Mouse (Mus musculus): Measurements from ENCODE around the gene Phactr2. TPM values are rescaled to one million over a fixed set of nuclear protein-coding genes. Genes with fewer than 3 reads are reported as not detected.

Phactr2 gene
- polyA plus RNA-seq, 1 experiment from 2014 or later, result 6.7 TPM

- H3K9ac ChIP-seq (ENCODE audit: low read depth, low read length), result no peak overlapping the region
- H3K27me3 ChIP-seq (replicated peaks; ENCODE audit: control insufficient read depth, insufficient read depth, low read length), result no peaks in the 10 kb centered on the region
- no peak overlapping the region for H3K4me3 ChIP-seq (ENCODE audit: low read length)
- no peak overlapping the region for H3K4me2 ChIP-seq (ENCODE audit: low read length)
- H3K4me1 ChIP-seq (ENCODE audit: control insufficient read depth, insufficient read depth, low read depth, low read length), result no peaks in the 10 kb centered on the region
- peak; percentile 30; the same call in 1 of the 2 replicates for ATAC-seq
- WGBS, result 32% methylated on average over 9 of the region's 9 CpGs
- no peak overlapping the region for H3K27ac ChIP-seq (ENCODE audit: low read depth, low read length)
- no peaks in the 10 kb centered on the region for H3K36me3 ChIP-seq (ENCODE audit: control insufficient read depth, insufficient read depth, low read length)
- no peaks in the 10 kb centered on the region for H3K9me3 ChIP-seq (ENCODE audit: control insufficient read depth, low read length)
Observed at GRCm38 (mm10) chr10:13232443-13233142, 241.6 kb downstream of the Phactr2 start.

GRCm38 (mm10) chr10:13230716-13231115 is 243.5 kb downstream of the Phactr2 start:
- H3K4me3 ChIP-seq (ENCODE audit: low read length), result no peak overlapping the region
- H3K9ac ChIP-seq (ENCODE audit: low read depth, low read length), result no peak overlapping the region
- no peaks in the 10 kb centered on the region for H3K4me1 ChIP-seq (ENCODE audit: control insufficient read depth, insufficient read depth, low read depth, low read length)
- H3K27ac ChIP-seq (ENCODE audit: low read depth, low read length), result no peak overlapping the region
- no peak overlapping the region for H3K4me2 ChIP-seq (ENCODE audit: low read length)
- H3K36me3 ChIP-seq (ENCODE audit: control insufficient read depth, insufficient read depth, low read length), result no peaks in the 10 kb centered on the region
- WGBS, result 90% methylated on average over 7 of the region's 7 CpGs
- no peak for ATAC-seq
- H3K27me3 ChIP-seq (replicated peaks; ENCODE audit: control insufficient read depth, insufficient read depth, low read length), result no peaks in the 10 kb centered on the region
- H3K9me3 ChIP-seq (ENCODE audit: control insufficient read depth, low read length), result no peaks in the 10 kb centered on the region

GRCm38 (mm10) chr10:13225377-13226063 is 248.7 kb downstream of the Phactr2 start:
- 89% methylated on average over 7 of the region's 7 CpGs for WGBS
- no peak overlapping the region for H3K4me3 ChIP-seq (ENCODE audit: low read length)
- ATAC-seq, result no peak
- no peak overlapping the region for H3K9ac ChIP-seq (ENCODE audit: low read depth, low read length)
- H3K4me2 ChIP-seq (ENCODE audit: low read length), result no peak overlapping the region
- H3K27me3 ChIP-seq (replicated peaks; ENCODE audit: control insufficient read depth, insufficient read depth, low read length), result no peaks in the 10 kb centered on the region
- no peaks in the 10 kb centered on the region for H3K9me3 ChIP-seq (ENCODE audit: control insufficient read depth, low read length)
- H3K27ac ChIP-seq (ENCODE audit: low read depth, low read length), result no peak overlapping the region
- 0 out of 2 replicates have a peak, but pooled peaks cover 2% of the 10 kb centered on the region for H3K36me3 ChIP-seq (ENCODE audit: control insufficient read depth, insufficient read depth, low read length)
- H3K4me1 ChIP-seq (ENCODE audit: control insufficient read depth, insufficient read depth, low read depth, low read length), result no peaks in the 10 kb centered on the region

- ATAC-seq, result no peak
- 90% methylated on average over 3 of the region's 3 CpGs for WGBS
- Histone ChIP-seq H3K9me3 (ENCODE audit: control insufficient read depth, low read length) (no peaks in the 10 kb centered on the region), H3K4me3 (ENCODE audit: low read length) (no peak overlapping the region), H3K4me1 (ENCODE audit: control insufficient read depth, insufficient read depth, low read depth, low read length) (no peaks in the 10 kb centered on the region), H3K27me3 (replicated peaks; ENCODE audit: control insufficient read depth, insufficient read depth, low read length) (no peaks in the 10 kb centered on the region), H3K36me3 (ENCODE audit: control insufficient read depth, insufficient read depth, low read length) (0 out of 2 replicates have a peak, but pooled peaks cover 2% of the 10 kb centered on the region), H3K27ac (ENCODE audit: low read depth, low read length) (no peak overlapping the region), H3K9ac (ENCODE audit: low read depth, low read length) (no peak overlapping the region), H3K4me2 (ENCODE audit: low read length) (no peak overlapping the region)
Observed at GRCm38 (mm10) chr10:13222135-13222534, 252.1 kb downstream of the Phactr2 start.

GRCm38 (mm10) chr10:13220061-13220460 is 254.2 kb downstream of the Phactr2 start:
- Histone ChIP-seq H3K4me3 (ENCODE audit: low read length) (no peak overlapping the region), H3K4me2 (ENCODE audit: low read length) (no peak overlapping the region), H3K27me3 (replicated peaks; ENCODE audit: control insufficient read depth, insufficient read depth, low read length) (no peaks in the 10 kb centered on the region), H3K9ac (ENCODE audit: low read depth, low read length) (no peak overlapping the region), H3K9me3 (ENCODE audit: control insufficient read depth, low read length) (no peaks in the 10 kb centered on the region), H3K27ac (ENCODE audit: low read depth, low read length) (no peak overlapping the region), H3K36me3 (ENCODE audit: control insufficient read depth, insufficient read depth, low read length) (0 out of 2 replicates have a peak, but pooled peaks cover 2% of the 10 kb centered on the region), H3K4me1 (ENCODE audit: control insufficient read depth, insufficient read depth, low read depth, low read length) (no peaks in the 10 kb centered on the region)
- WGBS, result 64% methylated on average over 1 of the region's 1 CpGs
- ATAC-seq, result no peak

- Histone ChIP-seq H3K4me1 (ENCODE audit: control insufficient read depth, insufficient read depth, low read depth, low read length) (no peaks in the 10 kb centered on the region), H3K9me3 (ENCODE audit: control insufficient read depth, low read length) (no peaks in the 10 kb centered on the region), H3K9ac (ENCODE audit: low read depth, low read length) (no peak overlapping the region), H3K4me3 (ENCODE audit: low read length) (no peak overlapping the region), H3K4me2 (ENCODE audit: low read length) (no peak overlapping the region), H3K36me3 (ENCODE audit: control insufficient read depth, insufficient read depth, low read length) (no peaks in the 10 kb centered on the region), H3K27me3 (replicated peaks; ENCODE audit: control insufficient read depth, insufficient read depth, low read length) (no peaks in the 10 kb centered on the region), H3K27ac (ENCODE audit: low read depth, low read length) (no peak overlapping the region)
- ATAC-seq, result no peak
- WGBS, result 81% methylated on average over 12 of the region's 12 CpGs
Observed at GRCm38 (mm10) chr10:13213956-13214355, 260.3 kb downstream of the Phactr2 start.

- Histone ChIP-seq H3K27ac (ENCODE audit: low read depth, low read length) (no peak overlapping the region), H3K36me3 (ENCODE audit: control insufficient read depth, insufficient read depth, low read length) (no peaks in the 10 kb centered on the region), H3K9ac (ENCODE audit: low read depth, low read length) (no peak overlapping the region), H3K27me3 (replicated peaks; ENCODE audit: control insufficient read depth, insufficient read depth, low read length) (no peaks in the 10 kb centered on the region), H3K4me2 (ENCODE audit: low read length) (no peak overlapping the region), H3K9me3 (ENCODE audit: control insufficient read depth, low read length) (no peaks in the 10 kb centered on the region), H3K4me1 (ENCODE audit: control insufficient read depth, insufficient read depth, low read depth, low read length) (no peaks in the 10 kb centered on the region), H3K4me3 (ENCODE audit: low read length) (no peak overlapping the region)
- 88% methylated on average over 6 of the region's 6 CpGs for WGBS
- no peak for ATAC-seq
Observed at GRCm38 (mm10) chr10:13212829-13213228, 261.4 kb downstream of the Phactr2 start.

- Histone ChIP-seq H3K4me3 (ENCODE audit: low read length) (no peak overlapping the region), H3K27ac (ENCODE audit: low read depth, low read length) (no peak overlapping the region), H3K27me3 (replicated peaks; ENCODE audit: control insufficient read depth, insufficient read depth, low read length) (no peaks in the 10 kb centered on the region), H3K9me3 (ENCODE audit: control insufficient read depth, low read length) (no peaks in the 10 kb centered on the region), H3K36me3 (ENCODE audit: control insufficient read depth, insufficient read depth, low read length) (no peaks in the 10 kb centered on the region), H3K4me2 (ENCODE audit: low read length) (no peak overlapping the region), H3K4me1 (ENCODE audit: control insufficient read depth, insufficient read depth, low read depth, low read length) (no peaks in the 10 kb centered on the region), H3K9ac (ENCODE audit: low read depth, low read length) (no peak overlapping the region)
- no peak for ATAC-seq
- 74% methylated on average over 9 of the region's 9 CpGs for WGBS
Observed at GRCm38 (mm10) chr10:13212326-13212725, 261.9 kb downstream of the Phactr2 start.

GRCm38 (mm10) chr10:13209930-13210637 is 264.1 kb downstream of the Phactr2 start:
- Histone ChIP-seq H3K4me2 (ENCODE audit: low read length) (no peak overlapping the region), H3K27ac (ENCODE audit: low read depth, low read length) (no peak overlapping the region), H3K9ac (ENCODE audit: low read depth, low read length) (no peak overlapping the region), H3K27me3 (replicated peaks; ENCODE audit: control insufficient read depth, insufficient read depth, low read length) (no peaks in the 10 kb centered on the region), H3K4me3 (ENCODE audit: low read length) (no peak overlapping the region), H3K9me3 (ENCODE audit: control insufficient read depth, low read length) (no peaks in the 10 kb centered on the region), H3K36me3 (ENCODE audit: control insufficient read depth, insufficient read depth, low read length) (no peaks in the 10 kb centered on the region), H3K4me1 (ENCODE audit: control insufficient read depth, insufficient read depth, low read depth, low read length) (no peaks in the 10 kb centered on the region)
- 71% methylated on average over 8 of the region's 8 CpGs for WGBS
- ATAC-seq, result no peak

Measured in hindbrain, embryonic 16.5 days (tissue).